Mouse (Mus musculus) midbrain, embryonic 13.5 days (tissue): ENCODE results near the gene Pdxdc1. TPM values are rescaled to one million over a fixed set of nuclear protein-coding genes. Genes with fewer than 3 reads are reported as not detected.
"Not testable (repeated sequence)": the region's sequence is repeated elsewhere in the genome, so short reads cannot be mapped to it uniquely, and the experiment has no call there.

ENCODE experiments used
- ATAC-seq: fragments of 200-750 bp; cut with Nextera tagmentation; 2 replicates; pipeline ENCODE4 v1.8.0; 2017; ENCODE audit warnings: mild to moderate bottlenecking, moderate TSS enrichment, moderate library complexity
- H3K27ac ChIP-seq: fragments of 300-500 bp; sonication (generic); 2 replicates; pipeline ENCODE4 v1.5.1; 2015; ENCODE audit warnings: inconsistent platforms, mild to moderate bottlenecking, moderate library complexity
- H3K27me3 ChIP-seq: fragments of 300-500 bp; sonication (generic); 2 replicates; pipeline ENCODE4 v1.6.1; 2015; ENCODE audit warnings: mild to moderate bottlenecking, inconsistent platforms
- H3K36me3 ChIP-seq: fragments of 300-500 bp; sonication (generic); 2 replicates; pipeline ENCODE4 v1.6.1; 2015; ENCODE audit warnings: mild to moderate bottlenecking, inconsistent platforms
- H3K4me1 ChIP-seq: fragments of 300-500 bp; sonication (generic); replicated peaks from 2 replicates; pipeline ENCODE4 v1.6.1; 2015; ENCODE audit warnings: inconsistent platforms
- H3K4me2 ChIP-seq: fragments of 300-500 bp; sonication (generic); replicated peaks from 2 replicates; pipeline ENCODE4 v1.6.1; 2015; ENCODE audit warnings: moderate library complexity, mild to moderate bottlenecking, inconsistent platforms
- H3K4me3 ChIP-seq: fragments of 300-500 bp; sonication (generic); replicated peaks from 2 replicates; pipeline ENCODE4 v1.5.1; 2015; ENCODE audit warnings: mild to moderate bottlenecking, inconsistent platforms
- H3K9ac ChIP-seq: fragments of 300-500 bp; sonication (generic); replicated peaks from 2 replicates; pipeline ENCODE4 v1.6.1; 2015; ENCODE audit warnings: mild to moderate bottlenecking, inconsistent platforms
- H3K9me3 ChIP-seq: fragments of 300-500 bp; sonication (generic); 2 replicates; pipeline ENCODE4 v1.6.1; 2016; ENCODE audit warnings: mild to moderate bottlenecking, inconsistent platforms
- WGBS: fragments of 180-500 bp; shearing (Covaris S2); methylation state at CpG from one replicate; pipeline ENCODE4 v1.1.7; 2015; 5-methylcytosine and 5-hydroxymethylcytosine counted together
- polyA plus RNA-seq: library from polyadenylated mRNA; unstranded; fragments of >200 nt; fragmentation: Nextera tagmentation; extraction: Ambion mirVana; gene quantifications from 2 replicates; pipeline ENCODE4 v1.2.1, GENCODE M21; 2015

Gene Pdxdc1
- polyA plus RNA-seq, 1 experiment from 2014 or later: 68.7 TPM

- Histone ChIP-seq H3K9me3 (no peaks in the 10 kb centered on the region), H3K36me3 (peaks cover 17% of the 10 kb centered on the region; the same call in 1 of the 2 replicates), H3K9ac (peak overlapping the region; percentile 61), H3K27ac (no peak overlapping the region), H3K4me1 (no peaks in the 10 kb centered on the region), H3K4me3 (peak overlapping the region; percentile 33), H3K27me3 (no peaks in the 10 kb centered on the region), H3K4me2 (peak overlapping the region; percentile 52)
- ATAC-seq: peak; percentile 86
- WGBS: 3% methylated on average over 42 of the region's 42 CpGs
Measured at GRCm38 (mm10) chr16:13867910-13868514, 34.9 kb downstream of the Pdxdc1 start.

DNA sequence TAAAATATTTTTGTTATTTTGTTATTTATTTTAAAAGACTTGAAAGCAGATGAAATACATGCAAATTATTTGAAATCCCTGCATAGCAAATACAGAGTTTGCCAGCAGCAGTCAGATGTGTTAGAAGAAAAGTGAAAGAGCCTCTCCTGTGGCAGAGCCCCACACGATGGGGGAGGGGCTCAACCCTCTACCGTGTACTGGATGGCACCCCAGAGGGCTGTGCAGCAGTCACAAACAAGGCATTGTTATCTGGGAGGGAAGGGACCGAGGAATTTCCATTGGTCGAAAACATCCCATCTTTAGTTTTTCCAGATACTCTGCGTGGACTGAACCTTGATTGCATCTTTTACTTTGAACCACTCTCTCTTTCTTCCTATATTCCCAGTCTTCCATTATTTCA lies 35.5 kb downstream of the Pdxdc1 start:
- ATAC-seq: peak; percentile 83
- H3K4me2 ChIP-seq: peak overlapping the region; percentile 52
- H3K4me3 ChIP-seq: not testable (repeated sequence)

GRCm38 (mm10) chr16:13866616-13867015 lies 36.3 kb downstream of the Pdxdc1 start:
- Histone ChIP-seq H3K9me3 (no peaks in the 10 kb centered on the region), H3K27me3 (no peaks in the 10 kb centered on the region), H3K4me3 (no peak overlapping the region), H3K4me2 (no peak overlapping the region), H3K4me1 (no peaks in the 10 kb centered on the region), H3K36me3 (peaks cover 20% of the 10 kb centered on the region; the same call in 1 of the 2 replicates), H3K27ac (no peak overlapping the region), H3K9ac (no peak overlapping the region)
- WGBS: 89% methylated on average over 5 of the region's 5 CpGs
- no peak for ATAC-seq

More for the DNA sequence above, 35.5 kb downstream of the Pdxdc1 start:
- peaks cover 22% of the 10 kb centered on the region; the same call in 1 of the 2 replicates for H3K36me3 ChIP-seq
- not testable (repeated sequence) for H3K4me1 ChIP-seq, H3K9ac ChIP-seq, H3K27me3 ChIP-seq, H3K9me3 ChIP-seq, H3K27ac ChIP-seq
- 16% methylated on average over 5 of the region's 5 CpGs for WGBS

- no peak overlapping the region for H3K4me3 ChIP-seq
- peaks cover 20% of the 10 kb centered on the region; the same call in 1 of the 2 replicates for H3K36me3 ChIP-seq
- no peaks in the 10 kb centered on the region for H3K27me3 ChIP-seq
- ATAC-seq: no peak
- no peaks in the 10 kb centered on the region for H3K4me1 ChIP-seq
- H3K27ac ChIP-seq: no peak overlapping the region
- H3K4me2 ChIP-seq: no peak overlapping the region
- no peak overlapping the region for H3K9ac ChIP-seq
- whole genome bisulfite sequencing: 85% methylated on average over 4 of the region's 4 CpGs
- no peaks in the 10 kb centered on the region for H3K9me3 ChIP-seq
Measured at GRCm38 (mm10) chr16:13866076-13866475, 36.9 kb downstream of the Pdxdc1 start.

GRCm38 (mm10) chr16:13853886-13854285 lies 49.0 kb downstream of the Pdxdc1 start:
- Histone ChIP-seq H3K27ac (no peak overlapping the region), H3K9ac (no peak overlapping the region), H3K9me3 (no peaks in the 10 kb centered on the region), H3K4me3 (no peak overlapping the region), H3K4me2 (no peak overlapping the region), H3K36me3 (peaks cover 44% of the 10 kb centered on the region), H3K27me3 (no peaks in the 10 kb centered on the region), H3K4me1 (no peaks in the 10 kb centered on the region)
- ATAC-seq: no peak
- WGBS: 98% methylated on average over 4 of the region's 4 CpGs

- Histone ChIP-seq H3K4me3 (no peak overlapping the region), H3K9ac (no peak overlapping the region), H3K4me1 (no peaks in the 10 kb centered on the region), H3K27ac (no peak overlapping the region), H3K36me3 (peaks cover 41% of the 10 kb centered on the region), H3K27me3 (no peaks in the 10 kb centered on the region), H3K9me3 (no peaks in the 10 kb centered on the region), H3K4me2 (no peak overlapping the region)
- 95% methylated on average over 4 of the region's 4 CpGs for WGBS
- ATAC-seq: no peak
Measured at GRCm38 (mm10) chr16:13851446-13851845, 51.5 kb downstream of the Pdxdc1 start.

- no peaks in the 10 kb centered on the region for H3K27me3 ChIP-seq
- no peaks in the 10 kb centered on the region for H3K9me3 ChIP-seq
- no peak overlapping the region for H3K4me3 ChIP-seq
- H3K36me3 ChIP-seq: peaks cover 50% of the 10 kb centered on the region
- H3K4me2 ChIP-seq: no peak overlapping the region
- 83% methylated on average over 2 of the region's 2 CpGs for WGBS
- ATAC-seq: no peak
- no peaks in the 10 kb centered on the region for H3K4me1 ChIP-seq
- no peak overlapping the region for H3K27ac ChIP-seq
- H3K9ac ChIP-seq: no peak overlapping the region
Measured at GRCm38 (mm10) chr16:13848310-13848709, 54.6 kb downstream of the Pdxdc1 start.

- Histone ChIP-seq H3K9ac (no peak overlapping the region), H3K36me3 (peaks cover 49% of the 10 kb centered on the region), H3K27ac (no peak overlapping the region), H3K9me3 (no peaks in the 10 kb centered on the region), H3K4me1 (no peaks in the 10 kb centered on the region), H3K4me2 (no peak overlapping the region), H3K4me3 (no peak overlapping the region), H3K27me3 (no peaks in the 10 kb centered on the region)
- ATAC-seq: no peak
- 87% methylated on average over 1 of the region's 1 CpGs for WGBS
Measured at GRCm38 (mm10) chr16:13846675-13847074, 56.3 kb downstream of the Pdxdc1 start.

- peaks cover 59% of the 10 kb centered on the region for H3K36me3 ChIP-seq
- no peaks in the 10 kb centered on the region for H3K9me3 ChIP-seq
- 96% methylated on average over 5 of the region's 5 CpGs for WGBS
Measured at GRCm38 (mm10) chr16:13845031-13845430, 57.9 kb downstream of the Pdxdc1 start.

DNA sequence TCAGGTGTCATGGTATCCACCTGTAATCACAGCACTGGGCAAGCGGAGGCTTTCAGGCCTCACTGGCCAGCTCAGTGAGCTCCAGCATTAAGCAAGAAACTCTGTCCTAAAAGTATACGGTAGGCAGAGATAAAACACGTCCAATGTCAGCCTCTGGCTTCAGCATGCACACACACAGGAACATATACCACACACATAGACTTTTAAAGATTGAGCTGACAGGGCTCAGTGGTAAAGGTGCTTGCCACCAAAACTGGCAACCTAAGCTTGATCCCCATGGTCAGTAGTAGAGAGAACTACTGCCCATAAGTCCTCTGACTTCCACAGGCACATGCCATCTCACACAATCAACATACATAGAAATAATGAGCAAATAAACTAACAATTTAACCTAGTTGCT lies 62.0 kb downstream of the Pdxdc1 start:
- Histone ChIP-seq H3K27me3 (no peaks in the 10 kb centered on the region), H3K9ac (no peak overlapping the region), H3K27ac (no peak overlapping the region), H3K4me1 (no peaks in the 10 kb centered on the region), H3K4me3 (no peak overlapping the region), H3K4me2 (no peak overlapping the region), H3K9me3 (no peaks in the 10 kb centered on the region), H3K36me3 (peaks cover 86% of the 10 kb centered on the region)
- 97% methylated on average over 3 of the region's 3 CpGs for WGBS
- ATAC-seq: no peak

More at GRCm38 (mm10) chr16:13845031-13845430, 57.9 kb downstream of the Pdxdc1 start:
- Histone ChIP-seq H3K27ac (no peak overlapping the region), H3K4me1 (no peaks in the 10 kb centered on the region), H3K27me3 (no peaks in the 10 kb centered on the region), H3K9ac (no peak overlapping the region), H3K4me2 (no peak overlapping the region), H3K4me3 (no peak overlapping the region)
- no peak for ATAC-seq

- H3K27me3 ChIP-seq: no peaks in the 10 kb centered on the region
- H3K4me2 ChIP-seq: no peak overlapping the region
- no peak overlapping the region for H3K9ac ChIP-seq
- peaks cover 86% of the 10 kb centered on the region for H3K36me3 ChIP-seq
- no peak overlapping the region for H3K4me3 ChIP-seq
- no peaks in the 10 kb centered on the region for H3K4me1 ChIP-seq
- 95% methylated on average over 7 of the region's 7 CpGs for WGBS
- H3K9me3 ChIP-seq: no peaks in the 10 kb centered on the region
- H3K27ac ChIP-seq: no peak overlapping the region
- no peak for ATAC-seq
Measured at GRCm38 (mm10) chr16:13840056-13840455, 62.9 kb downstream of the Pdxdc1 start.

DNA sequence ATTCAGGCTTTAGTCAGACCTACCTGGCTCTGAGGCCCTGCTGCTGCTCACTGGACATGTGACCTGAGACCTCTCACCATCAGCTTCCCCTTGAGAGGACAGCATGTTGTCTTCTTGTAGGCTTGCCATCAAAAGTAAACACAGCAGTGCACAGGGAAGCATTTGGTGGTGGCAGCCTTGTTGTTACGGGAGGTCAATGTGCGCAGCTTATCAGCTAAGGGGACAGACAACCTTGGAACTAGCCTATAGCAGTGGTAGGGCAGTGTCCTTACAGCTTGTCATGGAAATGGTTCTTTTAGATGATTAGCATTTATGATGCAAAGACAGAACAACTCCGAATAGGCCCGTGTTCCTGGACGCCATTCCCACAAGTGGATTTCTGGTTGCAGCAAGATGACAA lies 68.5 kb downstream of the Pdxdc1 start:
- ATAC-seq: no peak
- no peaks in the 10 kb centered on the region for H3K9me3 ChIP-seq
- H3K27ac ChIP-seq: no peak overlapping the region
- no peaks in the 10 kb centered on the region for H3K4me1 ChIP-seq
- no peaks in the 10 kb centered on the region for H3K27me3 ChIP-seq
- no peak overlapping the region for H3K9ac ChIP-seq
- H3K36me3 ChIP-seq: peaks cover 98% of the 10 kb centered on the region
- WGBS: 93% methylated on average over 5 of the region's 5 CpGs
- H3K4me3 ChIP-seq: no peak overlapping the region
- H3K4me2 ChIP-seq: no peak overlapping the region

DNA sequence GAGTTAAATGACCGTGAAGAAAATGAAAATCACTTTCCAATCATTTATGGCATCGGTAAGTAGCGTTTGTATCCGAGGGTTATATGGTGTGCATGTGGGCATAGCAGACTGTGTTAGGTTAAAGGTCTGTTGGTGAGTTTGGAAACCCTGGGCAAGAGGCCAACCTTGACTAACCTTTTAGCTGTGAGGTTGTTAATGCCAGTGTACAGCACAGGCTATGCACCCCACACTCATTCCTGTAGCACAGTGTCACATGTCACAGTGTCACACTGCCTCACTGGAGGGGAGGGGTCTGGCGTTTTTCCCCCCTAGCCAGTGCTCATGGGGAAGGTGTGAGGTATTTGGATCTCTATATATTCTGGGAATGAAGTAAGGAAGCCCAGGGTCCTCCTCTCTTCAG lies 71.3 kb downstream of the Pdxdc1 start:
- no peaks in the 10 kb centered on the region for H3K4me1 ChIP-seq
- H3K9me3 ChIP-seq: no peaks in the 10 kb centered on the region
- H3K27me3 ChIP-seq: no peaks in the 10 kb centered on the region
- peaks cover 95% of the 10 kb centered on the region for H3K36me3 ChIP-seq
- H3K27ac ChIP-seq: no peak overlapping the region
- 91% methylated on average over 5 of the region's 5 CpGs for WGBS
- ATAC-seq: 0 out of 2 replicates have a peak, but pooled peaks have one; percentile 29
- no peak overlapping the region for H3K4me2 ChIP-seq
- H3K4me3 ChIP-seq: no peak overlapping the region
- no peak overlapping the region for H3K9ac ChIP-seq
